Mouse (Mus musculus): Measurements from ENCODE around the gene Fam169b.
A peak's percentile ranks its signal among the peaks of the same experiment; 100 is the strongest.

The Fam169b gene

DNA sequence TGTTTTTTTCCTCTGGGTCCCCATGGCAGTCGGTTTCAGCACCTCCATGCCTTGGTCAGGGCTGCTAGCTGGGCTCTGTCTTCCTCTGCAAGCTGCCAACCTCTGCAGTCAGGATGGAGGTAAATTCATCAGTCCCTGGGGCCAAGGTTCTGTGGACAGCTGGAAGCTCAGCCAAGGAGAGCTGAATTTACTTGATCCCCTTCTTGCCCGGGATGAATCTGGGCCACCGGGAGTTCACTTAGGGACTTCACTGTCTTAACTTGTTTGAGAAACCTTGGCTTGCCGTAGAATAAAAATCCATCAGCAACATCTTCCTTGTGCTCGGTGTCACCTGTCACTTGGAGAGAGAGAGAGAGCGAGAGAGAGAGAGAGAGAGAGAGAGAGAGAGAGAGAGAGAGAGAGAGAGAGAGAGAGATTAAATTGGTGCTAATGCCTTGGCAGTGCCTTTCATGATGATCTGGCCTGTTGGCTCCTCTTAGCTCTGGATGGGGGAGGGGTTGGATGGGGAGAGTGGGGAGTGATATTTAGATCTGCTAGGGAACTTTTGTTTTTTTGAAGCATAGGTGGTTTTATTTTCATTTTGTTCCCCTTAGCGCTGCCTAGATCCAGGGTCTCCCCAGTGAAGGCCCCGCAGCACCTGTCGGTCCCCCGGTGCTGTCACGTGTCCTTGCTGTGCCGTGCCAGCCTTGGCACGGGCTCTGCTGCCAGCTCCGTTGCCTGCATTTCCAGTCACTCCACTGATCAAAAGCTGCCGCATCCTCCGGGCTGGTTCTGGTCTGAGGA lies 44.6 kb downstream of the Fam169b start:
- DNase-seq (ENCODE audit: low spot score in 2 of 2): no peak

- no peak for DNase-seq (ENCODE audit: low spot score in 2 of 2)
Observed at GRCm38 (mm10) chr7:68318979-68319378, 45.3 kb downstream of the Fam169b start.

- no peak for DNase-seq (ENCODE audit: low spot score in 2 of 2)
Observed at GRCm38 (mm10) chr7:68320078-68320810, 46.6 kb downstream of the Fam169b start.

DNA sequence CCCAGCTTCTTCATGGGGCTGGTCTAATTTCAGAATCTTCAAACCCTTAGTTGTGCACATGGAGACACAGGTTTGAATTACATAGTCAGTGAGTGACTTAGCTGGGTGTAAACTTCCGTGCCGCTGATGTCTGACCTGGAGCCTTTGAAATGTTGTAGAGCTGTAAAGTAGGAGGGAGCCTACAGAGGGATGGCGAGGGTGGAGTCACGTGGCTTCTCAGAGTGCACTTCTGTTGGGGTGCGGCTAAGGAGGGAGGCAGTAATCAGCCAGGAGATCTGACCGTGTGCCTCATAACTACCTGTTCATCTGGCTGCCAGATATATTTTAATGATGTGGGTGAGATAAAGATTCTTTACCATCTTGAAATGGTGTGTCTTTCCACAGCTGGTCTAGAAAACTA lies 49.4 kb downstream of the Fam169b start:
- no peak for DNase-seq (ENCODE audit: low spot score in 2 of 2)

DNA sequence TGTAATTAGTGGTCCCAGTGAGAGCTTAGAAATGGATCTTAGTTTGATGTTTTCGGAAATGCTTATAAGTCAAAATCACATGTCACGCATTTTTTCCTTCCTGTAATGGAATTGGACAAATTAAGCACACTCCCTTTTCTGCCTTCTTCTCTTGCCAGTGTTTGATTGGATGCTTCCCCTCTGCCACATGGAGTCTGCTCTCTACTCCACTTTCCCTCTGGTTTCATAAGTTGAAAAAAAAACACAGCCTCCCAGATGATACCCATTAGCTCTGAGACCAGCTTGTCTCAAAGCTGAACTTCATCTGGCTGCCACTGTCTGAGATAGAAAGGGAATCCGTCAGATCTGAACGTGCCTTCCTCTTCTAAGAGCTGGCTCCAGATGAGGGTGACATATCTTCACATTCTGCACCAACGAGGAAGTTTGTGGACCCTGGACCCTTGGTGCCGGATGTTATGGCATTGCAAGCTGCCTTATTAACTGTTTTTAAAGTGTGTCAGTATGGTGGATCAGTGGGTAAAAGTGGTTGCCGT lies 52.6 kb downstream of the Fam169b start:
- no peak for DNase-seq (ENCODE audit: low spot score in 2 of 2)

GRCm38 (mm10) chr7:68329000-68329399 lies 55.4 kb downstream of the Fam169b start:
- DNase-seq (ENCODE audit: low spot score in 2 of 2): no peak

GRCm38 (mm10) chr7:68332799-68333198 lies 59.2 kb downstream of the Fam169b start:
- no peak for DNase-seq (ENCODE audit: low spot score in 2 of 2)

DNA sequence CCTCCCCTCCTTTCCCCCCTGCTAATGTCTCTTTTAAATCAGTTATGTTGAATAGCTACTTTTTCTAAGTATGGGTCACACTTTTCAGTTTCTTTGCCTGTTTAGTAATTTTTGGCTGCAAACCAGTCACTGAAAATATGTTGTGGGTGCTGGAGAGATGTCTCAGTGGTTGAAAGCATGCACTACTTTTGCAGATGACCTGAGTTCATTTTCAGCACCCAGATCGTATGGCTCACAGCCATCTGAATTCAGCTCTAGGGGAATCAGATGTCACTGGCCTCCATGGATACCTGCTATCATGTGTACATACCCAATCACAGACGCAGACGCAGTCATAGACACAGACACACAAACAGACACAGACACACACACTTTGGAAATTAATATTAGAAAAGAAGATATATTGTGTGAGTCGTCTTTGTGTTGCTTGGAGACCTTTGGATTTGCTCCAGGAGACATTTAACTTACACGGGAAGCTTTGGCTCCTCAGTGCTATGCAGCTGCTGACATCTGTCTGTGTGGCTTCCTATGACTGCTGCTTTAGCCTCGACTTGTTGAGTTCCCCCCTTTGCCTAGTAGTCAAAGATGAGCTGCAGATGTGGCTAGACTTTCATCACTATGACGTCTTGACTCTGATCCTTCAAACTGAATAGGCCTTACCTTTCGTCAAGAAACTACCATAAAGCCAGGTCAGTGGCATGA lies 63.6 kb downstream of the Fam169b start:
- DNase-seq (ENCODE audit: low spot score in 2 of 2): no peak

GRCm38 (mm10) chr7:68338680-68339079 lies 65.0 kb downstream of the Fam169b start:
- DNase-seq (ENCODE audit: low spot score in 2 of 2): no peak

DNA sequence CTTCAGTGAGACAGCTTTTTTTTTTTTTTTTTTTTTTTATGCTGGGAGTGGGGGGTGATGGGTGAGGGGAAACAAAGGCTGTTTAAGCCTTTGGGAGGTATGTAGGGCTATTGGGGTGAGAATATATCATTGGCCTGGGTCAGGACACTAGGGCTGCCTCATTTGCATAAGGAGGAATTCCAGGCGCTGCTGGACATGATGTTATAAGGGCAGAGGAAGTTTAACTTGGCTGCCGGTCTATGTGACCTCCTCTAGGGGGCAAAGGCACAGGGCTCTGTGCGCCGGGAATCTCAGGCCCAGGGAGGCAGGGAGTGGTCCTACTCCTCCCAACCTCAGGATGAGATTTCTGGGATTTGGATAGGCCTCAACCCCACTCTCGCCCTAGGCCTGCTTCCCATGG lies 70.9 kb downstream of the Fam169b start:
- no peak for DNase-seq (ENCODE audit: low spot score in 2 of 2)

DNA sequence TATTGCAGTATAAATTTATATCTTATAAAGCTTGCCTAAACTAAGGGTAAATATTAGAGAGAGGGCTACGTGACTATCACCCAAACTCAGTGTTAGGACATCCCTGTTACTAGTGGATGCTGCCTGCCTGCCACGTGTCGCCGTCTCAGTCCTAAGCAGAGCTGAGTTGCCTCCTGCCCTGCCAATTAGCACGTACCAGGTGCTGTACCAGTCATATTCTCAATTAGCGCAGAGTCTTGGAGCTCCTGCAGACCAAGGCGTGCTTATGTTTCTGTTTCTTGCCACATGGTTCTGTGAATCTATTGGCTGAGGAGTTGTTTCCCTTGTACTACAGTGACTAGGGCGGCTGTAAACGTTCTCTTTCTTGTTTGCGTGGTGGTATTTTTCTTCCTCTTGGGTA lies 72.3 kb downstream of the Fam169b start:
- no peak for DNase-seq (ENCODE audit: low spot score in 2 of 2)

DNA sequence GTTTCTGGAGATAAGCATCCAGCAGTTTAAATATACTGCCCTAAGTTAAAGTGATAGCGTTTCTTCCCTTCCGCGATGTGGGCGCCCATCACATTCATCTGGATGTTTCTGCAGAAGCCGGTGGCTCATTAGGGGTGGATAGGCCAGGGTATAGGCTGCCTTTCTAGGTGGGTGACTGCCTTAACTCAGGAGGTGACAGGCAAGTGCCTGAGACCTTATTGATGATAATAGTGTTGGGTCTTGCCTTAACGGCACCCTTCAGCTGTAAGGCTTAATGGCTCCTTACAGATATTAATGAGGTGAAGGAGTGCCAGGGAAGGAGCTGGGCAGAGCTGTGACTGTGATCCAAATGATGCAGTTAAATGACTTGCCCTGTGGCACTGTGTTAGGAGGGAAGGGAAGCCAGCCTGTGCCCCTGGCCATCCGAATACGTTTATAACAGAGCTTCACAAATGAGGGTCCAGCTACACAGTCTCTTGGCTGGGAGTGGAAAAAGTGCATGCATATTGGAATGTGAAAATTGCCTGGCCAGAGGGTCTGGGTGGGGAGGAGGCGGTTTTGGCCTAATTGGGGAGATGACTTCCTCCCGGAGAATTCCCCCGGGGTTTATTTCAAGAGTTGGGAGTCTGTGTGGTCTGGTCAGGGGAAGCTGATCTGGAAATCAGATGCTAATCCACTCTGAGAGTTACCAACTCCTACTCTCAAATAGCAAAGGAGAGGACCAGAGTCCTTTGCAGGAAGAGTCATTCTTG lies 81.9 kb downstream of the Fam169b start:
- DNase-seq (ENCODE audit: low spot score in 2 of 2): no peak

GRCm38 (mm10) chr7:68357407-68357806 lies 83.8 kb downstream of the Fam169b start:
- peak; percentile 19 to 27 for DNase-seq (ENCODE audit: low spot score in 2 of 2)

GRCm38 (mm10) chr7:68362609-68363008 lies 89.0 kb downstream of the Fam169b start:
- no peak for DNase-seq (ENCODE audit: low spot score in 2 of 2)

- DNase-seq (ENCODE audit: low spot score in 2 of 2): no peak
Observed at GRCm38 (mm10) chr7:68365711-68366110, 92.1 kb downstream of the Fam169b start.

DNA sequence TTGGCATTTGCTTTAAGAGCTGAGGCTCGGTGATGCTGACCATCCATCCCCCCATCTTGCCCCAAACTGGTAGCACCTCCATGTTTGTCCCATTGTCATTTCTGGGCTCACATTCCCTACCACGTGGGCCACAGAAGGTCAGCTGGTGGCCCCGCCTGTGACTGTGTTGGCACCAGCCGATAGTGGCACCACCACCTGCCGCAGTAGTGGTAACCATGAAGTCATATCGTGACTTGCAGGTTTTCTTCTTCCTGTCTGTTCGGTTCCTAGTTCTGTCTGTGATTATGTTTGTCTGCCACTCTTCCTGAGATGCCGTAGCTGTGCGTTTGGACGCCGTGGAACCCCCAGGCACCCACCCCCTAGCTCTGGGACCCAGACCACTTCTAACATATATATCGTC lies 95.3 kb downstream of the Fam169b start:
- no peak for DNase-seq (ENCODE audit: low spot score in 2 of 2)

GRCm38 (mm10) chr7:68369694-68370093 lies 96.1 kb downstream of the Fam169b start:
- peak; percentile 25 to 31 for DNase-seq (ENCODE audit: low spot score in 2 of 2)

DNA sequence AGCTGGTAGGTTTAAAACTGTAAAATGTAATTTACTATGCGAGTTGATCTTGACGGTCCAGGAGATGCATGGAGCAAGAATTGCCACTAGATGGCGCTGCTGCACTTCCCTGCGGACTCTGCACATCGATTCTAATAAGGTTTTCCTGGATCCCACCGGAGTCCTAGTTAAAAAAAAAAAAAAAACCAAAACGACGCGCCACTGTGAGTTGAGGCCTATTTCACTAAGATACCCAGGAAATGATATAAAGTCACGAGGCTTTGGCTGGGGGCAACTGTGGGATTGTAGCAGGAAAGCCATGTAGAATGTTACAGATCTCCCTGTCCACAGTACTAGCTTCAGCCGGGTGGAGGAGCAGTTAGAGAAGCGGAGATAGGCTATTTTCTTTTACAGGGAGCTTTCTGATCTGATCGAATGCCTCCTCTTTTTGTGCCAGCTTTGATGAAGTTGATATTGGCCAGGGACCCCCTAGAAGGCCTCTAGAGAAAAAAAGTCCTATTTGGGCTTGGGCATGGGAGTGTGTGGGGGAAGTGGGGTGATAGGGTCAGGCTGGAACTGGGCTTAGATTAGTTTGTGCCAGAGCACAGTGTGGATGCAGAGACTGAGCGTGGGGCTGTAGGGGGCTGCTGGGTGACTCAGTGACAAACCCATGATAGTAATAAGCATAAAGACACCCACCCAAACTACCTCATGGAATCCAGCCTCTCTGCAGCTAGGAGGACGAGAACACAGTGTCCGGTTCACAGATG lies 100.6 kb downstream of the Fam169b start:
- DNase-seq (ENCODE audit: low spot score in 2 of 2): no peak

GRCm38 (mm10) chr7:68382187-68382586 lies 108.5 kb downstream of the Fam169b start:
- no peak for DNase-seq (ENCODE audit: low spot score in 2 of 2)

- no peak for DNase-seq (ENCODE audit: low spot score in 2 of 2)
Observed at GRCm38 (mm10) chr7:68386767-68387166, 113.1 kb downstream of the Fam169b start.

All from spleen, postnatal 36 days (tissue).